Mouse (Mus musculus): ENCODE data around the gene Sytl1.

DNA sequence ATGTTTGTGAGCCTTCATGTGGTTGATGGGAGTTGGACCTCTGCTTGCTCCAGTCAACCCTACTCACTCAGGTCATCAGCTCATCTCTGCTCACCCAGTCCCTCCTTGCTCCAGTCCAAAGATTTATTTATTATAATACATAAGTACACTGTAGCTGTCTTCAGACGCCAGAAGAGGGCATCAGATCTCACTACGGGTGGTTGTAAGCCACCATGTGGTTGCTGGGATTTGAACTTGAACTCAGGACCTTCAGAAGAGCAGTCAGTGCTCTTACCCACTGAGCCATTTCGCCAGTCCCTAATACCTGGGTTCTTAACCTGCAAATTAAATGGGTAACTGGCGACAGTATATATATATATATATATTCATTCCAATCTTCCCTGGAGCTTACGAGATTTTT is 27.5 kb downstream of the Sytl1 start:
- TF ChIP-seq CTCF (IDR thresholded peaks at IDR 0.05; ENCODE audit: control insufficient read depth, insufficient read depth, low read length): no peak
- TF ChIP-seq POLR2A (IDR thresholded peaks at IDR 0.05; ENCODE audit: borderline replicate concordance, control insufficient read depth, low read depth, low read length): no peak

Data from bone marrow, adult 2 months (tissue).